Comparison of ENCODE assay signal across 19 mouse cellular contexts in genomic region chr9:62018229-62019093, GRCm38 (mm10). TPM values are rescaled to one million over a fixed set of nuclear protein-coding genes. Genes with fewer than 3 reads are reported as not detected.
DNase-seq lines count a peak whose midpoint lies in the region; ATAC-seq and TF ChIP-seq lines count a peak whose summit lies in the region.
"Had no signal": no experiment of that assay in that cellular context is flagged by ENCODE, and none has a peak within 500 bp of the region (broad histone marks: within the 10 kb centered on the region; RNA-seq: fewer than 3 reads in every experiment).

No protein-coding gene starts in this region.

- no peak overlapping the region for H3K4me3 ChIP-seq in lung, postnatal 0 days (ENCODE audit: low read depth, low read length)
- H3K4me3 ChIP-seq in kidney, embryonic 16.5 days (ENCODE audit: low read length), result no peak overlapping the region
- H3K4me3 ChIP-seq in forebrain, embryonic 14.5 days (ENCODE audit: low read depth, low read length), result no peak overlapping the region
- H3K4me3 ChIP-seq: forebrain, embryonic 15.5 days; heart, embryonic 15.5 days; hindbrain, embryonic 10.5 days; liver, embryonic 12.5 days had no signal

- no peaks in the 10 kb centered on the region for H3K9me3 ChIP-seq in lung, postnatal 0 days (ENCODE audit: low read length)
- no peaks in the 10 kb centered on the region for H3K9me3 ChIP-seq in kidney, embryonic 16.5 days (ENCODE audit: low read length)
- H3K9me3 ChIP-seq in forebrain, embryonic 14.5 days (replicated peaks; ENCODE audit: control insufficient read depth, low read length), result no peaks in the 10 kb centered on the region
- H3K9me3 ChIP-seq: forebrain, embryonic 15.5 days; heart, embryonic 15.5 days; hindbrain, embryonic 10.5 days; liver, embryonic 12.5 days had no signal

- no peaks in the 10 kb centered on the region for H3K36me3 ChIP-seq in lung, postnatal 0 days (ENCODE audit: insufficient read depth, low read length)
- H3K36me3 ChIP-seq in kidney, embryonic 16.5 days (ENCODE audit: insufficient read depth, low read length), result no peaks in the 10 kb centered on the region
- H3K36me3 ChIP-seq in forebrain, embryonic 14.5 days (ENCODE audit: control insufficient read depth, insufficient read depth, low read length), result no peaks in the 10 kb centered on the region
- H3K36me3 ChIP-seq: forebrain, embryonic 15.5 days; heart, embryonic 15.5 days; hindbrain, embryonic 10.5 days; liver, embryonic 12.5 days had no signal

- no peak for TF ChIP-seq CTCF in lung, postnatal 0 days (IDR thresholded peaks at IDR 0.05)

- H3K4me2 ChIP-seq in lung, postnatal 0 days (replicated peaks; ENCODE audit: low read depth, low read length), result no peak overlapping the region
- H3K4me2 ChIP-seq in kidney, embryonic 16.5 days (replicated peaks; ENCODE audit: low read depth, low read length), result no peak overlapping the region
- H3K4me2 ChIP-seq in forebrain, embryonic 14.5 days (ENCODE audit: low read length), result no peak overlapping the region
- H3K4me2 ChIP-seq: forebrain, embryonic 15.5 days; heart, embryonic 15.5 days; liver, embryonic 12.5 days had no signal

- DNase-seq in lung, postnatal 0 days (ENCODE audit: low spot score), result peak; percentile 48
- DNase-seq in lung, postnatal 10 days, result no peak
- peak; percentile 69 for DNase-seq in urinary bladder, postnatal 25 days (ENCODE audit: low spot score)
- DNase-seq in forebrain, embryonic 14.5 days (ENCODE audit: low spot score), result no peak
- DNase-seq in embryo, embryonic 10.5 days (ENCODE audit: low spot score), result no peak
- DNase-seq in liver, result no peak
- DNase-seq: cerebellum, adult 11-12 months; heart, adult 11 months; layer of hippocampus, adult 9-11 months; midbrain, embryonic 14.5 days; thymus, adult 18-20 months had no signal

- no peaks in the 10 kb centered on the region for H3K4me1 ChIP-seq in lung, postnatal 0 days (ENCODE audit: insufficient read depth, low read depth, low read length)
- peaks cover 22% of the 10 kb centered on the region for H3K4me1 ChIP-seq in kidney, embryonic 16.5 days (ENCODE audit: insufficient read depth, low read length)
- H3K4me1 ChIP-seq in forebrain, embryonic 14.5 days (ENCODE audit: control insufficient read depth, insufficient read depth, low read length), result no peaks in the 10 kb centered on the region
- H3K4me1 ChIP-seq: forebrain, embryonic 15.5 days; heart, embryonic 15.5 days; liver, embryonic 12.5 days had no signal

- 0 out of 2 replicates have a peak, but pooled peaks have one; percentile 11 for TF ChIP-seq EP300 in lung, postnatal 0 days (IDR thresholded peaks at IDR 0.05)

- peak overlapping the region; percentile 33 for H3K27ac ChIP-seq in lung, postnatal 0 days (ENCODE audit: low read length)
- H3K27ac ChIP-seq in kidney, embryonic 16.5 days (ENCODE audit: low read length), result peak overlapping the region; percentile 14; the same call in 1 of the 2 replicates
- H3K27ac ChIP-seq in forebrain, embryonic 14.5 days (ENCODE audit: low read depth, low read length), result no peak overlapping the region
- H3K27ac ChIP-seq: forebrain, embryonic 15.5 days; heart, embryonic 15.5 days; hindbrain, embryonic 10.5 days; liver, embryonic 12.5 days had no signal

- no peaks in the 10 kb centered on the region for H3K27me3 ChIP-seq in lung, postnatal 0 days (replicated peaks; ENCODE audit: insufficient read depth, low read length)
- no peaks in the 10 kb centered on the region for H3K27me3 ChIP-seq in kidney, embryonic 16.5 days (ENCODE audit: insufficient read depth, low read length)
- no peaks in the 10 kb centered on the region for H3K27me3 ChIP-seq in forebrain, embryonic 14.5 days (replicated peaks; ENCODE audit: control insufficient read depth, insufficient read depth, low read length)
- H3K27me3 ChIP-seq: forebrain, embryonic 15.5 days; heart, embryonic 15.5 days had no signal

- H3K9ac ChIP-seq in lung, postnatal 0 days (replicated peaks; ENCODE audit: low read depth), result no peak overlapping the region
- H3K9ac ChIP-seq in kidney, embryonic 16.5 days (replicated peaks; ENCODE audit: low read length), result no peak overlapping the region
- no peak overlapping the region for H3K9ac ChIP-seq in forebrain, embryonic 14.5 days (ENCODE audit: low read length)
- H3K9ac ChIP-seq: forebrain, embryonic 15.5 days; heart, embryonic 15.5 days; liver, embryonic 12.5 days had no signal

- peak; percentile 75 for ATAC-seq in lung, postnatal 0 days
- no peak for ATAC-seq in kidney, embryonic 16.5 days (ENCODE audit: low FRiP score, low TSS enrichment)
- peak; percentile 32 for ATAC-seq in megakaryocyte progenitor cell, adult 5-6 weeks (replicated peaks; ENCODE audit: poor library complexity)
- ATAC-seq in forebrain, embryonic 14.5 days, result no peak
- ATAC-seq: CD4-positive, CD25-positive, alpha-beta regulatory T cell, adult 4 months; forebrain, embryonic 15.5 days; inflammation-experienced regulatory T-cells, adult 6 months; liver, embryonic 12.5 days had no signal

- 34% methylated on average over 14 of the region's 14 CpGs for WGBS in lung, postnatal 0 days
- WGBS in kidney, embryonic 16.5 days, result 68% methylated on average over 14 of the region's 14 CpGs
- 86% methylated on average over 14 of the region's 14 CpGs for WGBS in forebrain, embryonic 14.5 days

RNA-seq across cellular contexts. Expression of gene Paqr5, which starts 8.2 kb away (rescaled TPM):
- 8.7 and 10.5 TPM in 2 replicates for polyA plus RNA-seq in lung, postnatal 0 days (2015; fragmentation: Nextera tagmentation; extraction: Ambion mirVana)
- 50.4 and 53.4 TPM in 2 replicates for polyA plus RNA-seq in kidney, embryonic 16.5 days (2015; fragmentation: Nextera tagmentation; extraction: Ambion mirVana)
- total RNA-seq in megakaryocyte progenitor cell, adult 5-6 weeks (2015), result 0.20 and 0.74 TPM in 2 replicates
- 0.68 and 1.7 TPM in 2 replicates for total RNA-seq in megakaryocyte progenitor cell, adult 5-6 weeks (2017)
- 0.53 and 0.55 TPM in 2 replicates for polyA plus RNA-seq in forebrain, embryonic 14.5 days (2014; fragmentation: Nextera tagmentation; extraction: Ambion mirVana)

Comparison
In these comparisons a context has a peak if more than half of its experiments do, and no peak if none do; other contexts are left out.
1. DNase-seq: peak in lung, postnatal 0 days (single experiment) and urinary bladder, postnatal 25 days (single experiment); none in lung, postnatal 10 days (single experiment), forebrain, embryonic 14.5 days (single experiment), embryo, embryonic 10.5 days (single experiment) and liver (single experiment).
2. ATAC-seq: peak in lung, postnatal 0 days (single experiment) and megakaryocyte progenitor cell, adult 5-6 weeks (single experiment); none in kidney, embryonic 16.5 days (single experiment) and forebrain, embryonic 14.5 days (single experiment).